Mouse (Mus musculus): ENCODE data around the gene Lrrtm4.

- TF ChIP-seq CTCF (conservative IDR thresholded peaks at IDR 0.05; ENCODE audit: insufficient read depth, insufficient read length, low read depth, low read length), result no peak
- TF ChIP-seq POLR2A (IDR thresholded peaks at IDR 0.05; ENCODE audit: low read depth, low read length), result no peak
These were observed 714.7 kb downstream of the Lrrtm4 start for GRCm38 (mm10) chr6:80733416-80733815.
